Mouse (Mus musculus) adipocyte (in vitro differentiated cells): ENCODE data around the gene Ptgdr2.
A peak's percentile ranks its signal among the peaks of the same experiment; 100 is the strongest.

Source experiments
- DNase-seq: peaks from one replicate; pipeline ENCODE4 v3.0.0-alpha.2; 2016; ENCODE audit warnings: low spot score

The Ptgdr2 gene

DNA sequence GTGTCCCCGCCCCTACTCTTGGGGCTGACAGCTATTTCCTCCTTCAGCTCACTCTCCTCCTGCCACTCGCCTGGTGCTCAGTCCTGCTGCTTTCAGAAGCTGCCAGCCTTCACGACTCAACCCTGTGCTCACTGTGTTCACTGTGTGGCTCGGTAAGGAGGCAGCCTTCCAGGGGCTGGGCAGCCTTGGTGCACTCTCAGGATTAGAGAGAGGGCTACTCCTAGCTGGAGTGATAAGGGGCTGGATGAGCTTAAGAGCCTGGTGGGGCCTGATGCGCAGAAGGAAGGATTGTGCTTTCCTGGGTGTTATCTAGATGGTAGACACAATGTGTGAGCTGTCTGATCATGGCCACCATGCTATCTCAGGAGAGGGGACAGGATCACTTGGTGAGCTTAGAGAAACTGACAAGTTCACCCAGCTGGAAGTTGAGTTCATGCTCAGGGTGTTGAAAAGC is at the start of gene Ptgdr2:
TSS of gene Ptgdr2 (plus strand) at position 51 of the 454 bp plus-strand sequence.
- DNase-seq: no peak

DNA sequence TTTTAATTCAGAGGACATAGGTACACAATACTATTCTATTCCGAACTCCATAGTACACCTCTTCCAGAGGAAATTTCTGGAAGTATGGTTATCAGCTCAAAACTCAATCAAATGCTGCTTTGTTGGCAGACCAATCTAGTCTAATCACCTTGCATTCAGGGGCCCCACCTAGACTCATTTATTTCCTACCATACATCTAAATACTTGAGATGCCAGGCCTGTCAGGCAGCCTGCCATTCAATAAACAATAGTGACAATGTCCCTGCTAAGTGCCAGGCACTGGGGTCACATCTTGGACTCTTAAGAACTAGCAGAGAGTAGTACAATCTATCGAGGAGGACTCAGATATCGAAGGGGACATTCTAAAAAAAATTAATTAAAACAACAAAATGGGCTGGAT is 44.8 kb upstream of the Ptgdr2 start:
- no peak for DNase-seq

DNA sequence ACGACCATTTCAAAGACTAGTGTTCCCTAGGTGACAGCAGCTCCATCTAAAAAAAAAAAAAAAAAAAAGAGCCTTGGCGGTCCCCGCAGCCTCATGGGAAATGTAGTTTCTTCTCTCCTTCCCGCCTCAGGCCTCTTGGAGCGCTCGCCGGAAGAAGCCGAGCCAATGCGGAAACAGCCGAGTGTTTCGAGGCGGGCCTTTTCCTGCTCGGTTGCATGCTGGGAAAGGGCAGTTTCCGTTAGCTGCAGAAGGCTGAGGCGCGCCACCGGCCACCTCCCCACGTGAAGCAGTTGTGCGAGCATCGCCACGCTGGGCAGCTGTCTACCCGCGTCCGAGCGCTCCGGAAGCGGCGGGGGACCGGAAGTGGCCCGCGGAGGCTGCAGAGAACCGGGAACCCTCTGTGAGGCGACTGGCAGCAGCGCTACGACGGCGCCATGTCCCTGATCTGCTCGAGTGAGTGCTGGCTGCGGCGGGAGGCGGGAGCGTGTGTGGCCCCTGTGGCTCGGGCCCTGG is 41.9 kb upstream of the Ptgdr2 start, which contains the start of gene Prpf19:
TSS of gene Prpf19 (plus strand) at position 216 of the 513 bp plus-strand sequence.
- peak; percentile 99 for DNase-seq

DNA sequence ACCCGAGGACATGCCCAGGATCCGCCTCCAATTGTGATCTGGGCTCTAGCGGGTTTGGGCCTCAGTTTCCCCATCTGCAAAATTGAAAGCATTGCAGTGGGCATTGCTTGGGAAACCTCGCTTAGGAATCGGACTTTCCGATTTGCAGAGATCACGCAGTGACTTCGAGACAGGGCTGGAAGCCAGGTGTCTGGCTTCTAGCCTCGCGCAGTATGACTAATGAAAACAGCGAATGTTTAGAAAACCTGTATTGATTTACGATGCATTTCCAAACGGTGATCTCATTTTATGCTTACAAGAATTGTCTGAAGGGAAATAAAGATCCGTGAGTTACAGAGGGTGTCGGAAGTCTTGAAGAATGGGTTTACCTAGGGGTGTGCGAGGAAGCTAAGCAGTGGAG is 41.3 kb upstream of the Ptgdr2 start:
- peak; percentile 64 for DNase-seq

DNA sequence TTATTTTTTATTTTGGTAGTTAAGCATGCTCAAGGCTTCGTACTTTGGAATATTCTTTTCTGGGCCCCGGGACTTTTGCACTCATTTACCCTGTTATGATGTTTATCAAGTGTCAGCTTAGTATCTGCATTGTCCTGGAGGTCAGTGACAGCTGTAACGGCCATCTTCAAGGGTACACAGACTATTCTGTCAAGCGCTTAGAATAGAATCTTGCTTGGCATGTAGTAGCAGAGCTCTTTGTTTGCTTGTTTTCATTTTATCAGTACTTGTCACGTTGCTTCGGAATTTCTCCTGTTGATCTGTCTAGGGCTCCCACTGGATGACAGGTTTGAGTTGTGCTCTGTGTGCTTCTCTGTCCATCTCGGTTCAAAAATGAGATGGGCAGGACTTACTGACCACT is 40.1 kb upstream of the Ptgdr2 start:
- DNase-seq: no peak

DNA sequence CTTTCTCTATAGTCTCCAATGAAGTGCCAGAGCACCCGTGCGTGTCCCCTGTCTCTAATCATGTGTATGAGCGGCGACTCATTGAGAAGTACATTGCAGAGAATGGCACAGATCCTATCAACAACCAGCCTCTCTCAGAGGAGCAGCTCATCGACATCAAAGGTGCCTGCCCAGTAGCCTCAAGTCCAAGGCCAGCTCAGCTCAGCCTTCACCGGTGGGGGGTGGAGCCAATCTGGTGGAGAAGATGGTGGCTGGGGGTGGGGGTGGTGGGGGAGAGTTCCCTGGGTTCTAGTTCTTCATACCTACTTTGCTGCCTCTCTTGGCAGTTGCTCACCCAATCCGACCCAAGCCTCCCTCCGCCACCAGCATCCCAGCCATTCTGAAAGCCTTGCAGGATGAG is 39.5 kb upstream of the Ptgdr2 start:
- no peak for DNase-seq

DNA sequence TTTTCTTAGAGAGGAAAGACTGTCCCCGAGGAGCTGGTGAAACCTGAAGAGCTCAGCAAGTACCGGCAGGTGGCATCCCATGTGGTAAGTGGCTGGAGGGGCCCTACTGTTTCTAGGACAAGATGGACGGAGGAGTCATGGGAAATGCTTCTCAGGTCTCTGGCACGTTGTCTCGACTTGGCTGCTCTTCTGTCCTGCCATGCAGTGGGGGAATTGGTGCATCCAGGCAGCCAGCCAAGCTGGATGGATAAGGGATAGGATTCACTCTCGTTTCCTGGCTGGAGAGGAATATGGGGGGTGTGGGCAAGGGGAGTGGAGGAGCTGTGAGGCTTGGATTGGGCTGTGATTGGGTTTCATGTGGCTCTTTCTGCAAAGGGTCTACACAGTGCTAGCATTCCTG is 36.6 kb upstream of the Ptgdr2 start:
- no peak for DNase-seq

DNA sequence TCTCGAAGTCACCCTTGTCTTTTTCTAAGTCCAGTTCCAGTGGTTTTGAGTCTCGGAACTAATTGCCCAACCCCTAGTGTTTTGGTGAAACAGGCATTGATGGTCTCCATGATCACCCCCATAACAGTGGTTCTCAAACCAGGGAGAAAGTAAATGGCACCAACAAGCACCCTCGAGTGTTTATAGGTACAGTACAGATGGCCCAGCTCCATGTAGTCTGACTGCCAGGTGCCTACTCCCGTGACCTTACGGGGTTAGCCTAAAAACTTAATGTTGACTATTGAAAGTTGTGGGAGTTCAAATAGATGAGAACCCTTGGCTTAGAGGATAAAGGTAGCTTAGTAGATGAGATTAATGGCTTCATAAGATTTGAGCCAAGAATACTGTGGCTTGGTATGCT is 35.9 kb upstream of the Ptgdr2 start:
- DNase-seq: no peak

DNA sequence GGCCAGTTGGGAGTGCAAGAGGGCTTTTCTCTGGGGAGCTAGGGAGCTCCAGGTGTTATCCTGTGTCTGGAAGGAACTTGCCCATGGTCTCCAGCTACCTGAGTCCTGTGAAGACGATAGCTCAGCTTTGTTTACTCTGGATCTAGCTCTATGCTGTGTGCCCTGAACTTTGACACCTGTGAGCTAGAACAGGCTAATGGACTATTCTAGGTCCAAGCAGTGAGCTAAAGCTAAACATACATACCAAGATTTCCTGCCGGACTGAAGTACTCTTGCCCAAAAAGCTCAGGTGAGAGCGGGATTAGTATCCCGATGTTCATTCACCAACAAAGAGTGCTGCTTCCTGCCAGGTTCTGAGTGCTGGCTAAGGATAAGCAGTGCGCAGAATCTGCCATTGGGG is 32.4 kb upstream of the Ptgdr2 start:
- no peak for DNase-seq

DNA sequence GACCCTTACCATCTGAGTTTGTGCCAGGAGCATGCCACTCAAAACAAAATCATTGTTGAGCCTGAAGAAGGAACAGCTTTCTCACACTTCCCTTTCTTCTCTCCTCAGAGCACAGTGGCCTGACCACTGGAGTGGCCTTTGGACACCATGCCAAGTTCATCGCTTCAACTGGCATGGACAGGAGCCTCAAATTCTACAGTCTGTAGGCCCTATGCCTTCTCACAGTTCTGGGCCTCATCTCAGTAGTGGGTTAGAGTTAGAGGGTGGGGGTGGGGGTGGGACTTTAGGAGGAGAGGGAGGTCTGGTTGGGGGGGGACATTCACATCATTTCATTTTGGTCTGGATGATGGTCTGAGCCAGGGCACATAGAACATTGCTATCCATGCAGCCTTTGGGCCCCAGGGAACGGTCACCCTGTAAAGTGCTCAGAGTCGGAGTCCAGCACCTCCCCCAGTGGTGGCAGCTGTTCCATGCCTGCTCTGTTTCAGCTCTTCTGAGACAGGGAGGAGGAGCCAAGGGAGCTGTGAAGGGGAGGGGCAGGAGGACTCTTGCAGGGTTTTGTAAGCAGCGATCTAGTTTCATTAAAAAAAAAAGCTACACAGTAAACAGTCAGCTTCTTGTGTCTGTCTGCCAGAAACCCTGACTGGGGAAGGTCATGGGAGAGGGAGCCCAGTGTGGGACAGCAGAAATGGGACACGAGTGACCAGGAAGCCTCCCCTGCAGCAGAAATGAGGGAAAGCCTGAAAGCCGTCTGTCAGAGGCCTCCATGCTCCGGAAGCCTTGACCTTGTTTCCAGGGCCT is 31.8 kb upstream of the Ptgdr2 start:
- peak; percentile 95 for DNase-seq

DNA sequence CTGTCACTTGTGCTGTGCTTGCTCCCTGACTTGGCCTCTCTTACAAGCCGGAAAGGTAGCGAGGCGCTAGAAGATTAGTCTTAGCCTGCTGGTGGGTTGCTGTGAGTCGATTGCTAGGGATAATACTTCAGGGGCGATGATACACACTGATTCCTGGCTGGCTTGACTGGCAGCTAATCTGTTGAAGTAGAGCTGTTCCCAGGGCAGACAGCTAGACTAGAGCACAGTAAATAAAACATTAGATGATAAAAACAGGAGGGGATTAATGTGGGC is 31.3 kb upstream of the Ptgdr2 start:
- no peak for DNase-seq

DNA sequence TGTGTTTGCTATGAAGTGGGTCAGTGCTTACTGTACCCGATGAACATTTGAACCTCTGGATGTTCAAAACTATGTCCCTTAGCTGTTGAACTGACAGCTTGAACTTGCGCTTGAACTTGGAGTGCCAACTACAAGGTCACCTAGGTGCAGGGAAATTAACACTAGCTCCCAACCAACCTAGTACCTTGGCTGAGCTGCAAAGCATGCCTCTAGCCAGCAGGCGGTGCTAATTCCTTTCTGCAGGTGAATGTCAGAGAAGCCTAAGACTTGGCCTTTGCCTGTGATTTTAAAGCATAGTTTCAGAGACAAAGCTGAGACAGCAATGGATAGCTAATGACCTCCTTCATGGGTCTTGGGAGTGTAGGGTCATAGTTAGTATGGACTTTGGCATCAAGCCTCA is 29.1 kb upstream of the Ptgdr2 start:
- DNase-seq: peak; percentile 76

DNA sequence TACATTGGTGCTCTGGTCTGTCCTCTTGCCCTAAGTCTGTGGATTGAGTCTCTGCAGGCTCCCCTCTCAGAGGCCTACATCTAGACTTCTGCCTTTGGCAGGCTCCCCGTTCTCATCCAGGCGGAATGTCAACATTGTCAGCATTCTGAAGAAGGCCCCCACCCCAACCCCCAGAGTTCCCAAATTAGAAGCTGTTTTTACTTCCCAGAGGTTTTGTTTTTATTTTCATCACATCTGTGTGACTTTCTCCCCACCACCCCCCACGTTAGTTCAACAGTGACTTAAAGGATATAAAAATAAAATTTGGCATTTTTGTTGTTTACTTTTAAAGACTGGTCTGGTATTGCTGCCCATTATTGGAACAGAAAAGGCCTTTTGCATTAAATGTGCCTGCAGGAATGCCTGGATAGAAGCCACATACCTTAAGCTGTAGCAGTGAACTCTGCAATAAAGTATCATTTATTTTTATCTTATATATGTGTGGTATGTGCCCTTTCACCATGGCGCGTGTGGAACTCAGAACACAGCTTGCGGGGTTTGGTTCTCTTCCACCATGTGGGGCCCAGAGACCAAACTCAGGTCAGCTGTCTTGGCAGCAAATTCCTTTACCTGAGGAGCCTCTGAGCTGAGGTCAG is 27.8 kb upstream of the Ptgdr2 start:
- DNase-seq: peak; percentile 78

DNA sequence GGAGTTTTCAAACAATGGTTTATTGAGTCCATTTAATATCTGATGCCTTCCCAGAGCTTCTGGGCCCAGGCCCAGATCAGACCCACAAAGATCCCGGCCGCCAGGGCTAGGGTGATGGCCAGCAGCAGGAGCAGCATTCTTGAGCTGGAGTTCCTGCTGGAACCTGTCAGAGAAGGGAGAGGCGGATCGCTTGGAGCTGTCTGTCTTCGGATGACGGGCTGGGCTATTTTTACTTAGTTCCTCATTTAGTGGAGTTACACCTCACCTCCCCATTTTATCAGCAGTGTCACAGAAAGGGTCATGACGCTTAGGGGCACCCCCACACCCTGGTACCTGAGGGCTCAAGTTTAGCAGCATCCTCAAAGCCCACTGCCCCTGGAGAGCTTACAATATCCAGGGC is 22.7 kb upstream of the Ptgdr2 start:
- DNase-seq: no peak

DNA sequence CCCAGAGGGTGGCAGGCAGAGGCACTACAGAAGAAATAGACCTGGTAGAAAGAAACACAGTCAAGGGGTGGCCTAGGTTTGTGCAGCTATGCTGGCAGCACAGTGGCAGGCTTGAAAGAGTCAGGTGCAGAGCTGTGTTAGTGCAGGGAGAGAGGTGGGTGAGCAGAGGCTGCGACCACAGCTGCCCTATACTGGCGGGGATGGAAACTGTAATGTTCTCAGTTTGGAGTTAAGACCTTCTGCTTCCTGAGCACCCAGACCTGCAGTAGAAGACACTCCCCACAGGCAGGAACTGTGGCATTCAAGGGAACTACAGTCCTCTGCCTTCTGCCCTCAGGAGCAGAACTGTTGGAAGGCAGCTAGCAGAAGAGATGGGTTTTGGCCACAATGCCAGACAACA is 22.1 kb upstream of the Ptgdr2 start:
- no peak for DNase-seq

DNA sequence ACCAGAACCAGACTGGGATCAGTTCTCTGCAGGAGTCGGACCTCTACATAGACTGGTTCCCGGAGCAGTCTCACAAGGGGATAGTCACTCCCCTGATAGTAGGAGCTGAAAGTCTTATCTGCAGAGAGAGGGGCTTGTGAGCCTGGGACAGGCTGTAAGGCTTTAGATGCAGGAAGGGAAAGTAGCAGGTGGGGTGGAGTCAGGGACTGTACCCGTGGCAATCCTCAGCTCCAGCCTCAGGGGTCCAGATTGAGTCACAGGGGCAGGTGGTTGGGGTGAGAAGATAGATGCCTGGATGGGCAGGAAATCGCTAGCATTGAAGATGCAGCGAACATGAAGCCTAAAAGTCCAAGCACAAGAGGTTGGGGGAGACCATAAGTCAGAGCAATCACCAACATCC is 20.5 kb upstream of the Ptgdr2 start:
- no peak for DNase-seq

DNA sequence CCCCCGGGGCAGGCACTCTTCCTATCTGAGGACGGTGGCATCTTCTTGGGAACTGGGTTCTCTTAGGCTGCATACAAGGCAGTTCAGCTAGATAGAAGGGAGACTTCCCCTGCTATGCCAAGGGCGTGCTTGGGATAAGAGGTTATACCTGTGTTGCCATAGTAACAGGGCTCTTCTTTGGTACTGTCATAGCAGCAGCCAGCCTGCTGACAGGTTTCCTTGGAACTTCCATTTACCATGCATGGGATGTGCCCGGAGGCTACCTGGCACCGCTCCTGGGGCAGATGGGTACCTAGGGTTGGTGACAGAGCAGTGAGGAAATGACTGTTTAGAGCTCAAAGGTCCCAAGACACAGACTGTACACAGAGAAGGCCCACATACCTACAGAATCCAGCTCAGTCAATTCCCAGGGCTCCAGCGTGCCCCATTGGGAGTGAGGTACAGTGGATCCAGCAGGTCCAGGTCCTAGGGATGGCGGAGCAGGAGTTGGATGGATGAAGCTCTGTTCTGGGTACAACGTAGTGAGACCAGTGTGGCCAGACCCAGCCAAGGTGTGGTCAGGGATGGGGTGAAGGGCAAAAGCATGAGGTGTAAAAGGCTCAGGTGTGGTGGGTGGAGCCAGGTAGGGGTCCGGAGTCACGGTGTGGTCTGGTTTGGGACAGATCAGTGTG is 18.5 kb upstream of the Ptgdr2 start:
- no peak for DNase-seq

DNA sequence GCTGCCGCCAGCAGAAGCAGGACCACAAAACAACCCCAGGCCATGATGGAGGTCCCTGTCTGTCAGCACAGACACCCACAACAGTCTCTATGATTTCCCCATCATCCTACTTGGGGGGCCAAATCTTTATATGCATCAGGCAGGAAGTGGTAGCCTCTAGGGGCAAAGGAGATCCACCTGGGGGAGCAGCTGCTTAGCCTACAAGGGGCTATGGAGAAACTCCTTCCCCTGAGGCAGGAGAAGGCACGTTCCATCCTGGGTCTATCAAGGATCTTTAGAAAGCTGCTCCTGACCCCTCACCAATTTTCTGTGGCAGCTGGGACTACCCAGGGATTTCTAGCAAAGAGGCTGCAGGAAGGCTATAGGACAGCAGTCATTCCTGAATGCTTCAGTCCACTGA is 16.4 kb upstream of the Ptgdr2 start, which contains the start of gene Zp1:
TSS of gene Zp1 (minus strand) at position 101 of the 400 bp plus-strand sequence.
- no peak for DNase-seq

DNA sequence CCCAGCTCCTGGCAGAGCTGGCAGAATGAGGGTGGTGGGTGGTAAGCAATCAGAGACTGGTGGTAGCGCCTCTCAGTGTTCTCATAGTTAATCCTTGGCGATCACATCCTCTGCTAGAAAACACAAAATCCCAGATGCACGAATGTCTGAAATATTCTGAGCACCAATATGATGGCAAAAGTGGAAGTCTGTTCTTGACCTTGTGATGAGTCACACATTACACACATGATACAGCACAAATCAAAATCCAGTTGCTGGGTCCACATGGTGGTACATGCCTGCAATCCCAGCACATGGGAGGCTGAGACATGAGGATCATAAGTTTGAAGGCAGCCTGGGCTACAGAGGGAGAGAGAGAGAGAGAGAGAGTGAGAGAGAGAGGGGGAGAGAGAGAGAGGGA is 15.9 kb upstream of the Ptgdr2 start:
- no peak for DNase-seq

DNA sequence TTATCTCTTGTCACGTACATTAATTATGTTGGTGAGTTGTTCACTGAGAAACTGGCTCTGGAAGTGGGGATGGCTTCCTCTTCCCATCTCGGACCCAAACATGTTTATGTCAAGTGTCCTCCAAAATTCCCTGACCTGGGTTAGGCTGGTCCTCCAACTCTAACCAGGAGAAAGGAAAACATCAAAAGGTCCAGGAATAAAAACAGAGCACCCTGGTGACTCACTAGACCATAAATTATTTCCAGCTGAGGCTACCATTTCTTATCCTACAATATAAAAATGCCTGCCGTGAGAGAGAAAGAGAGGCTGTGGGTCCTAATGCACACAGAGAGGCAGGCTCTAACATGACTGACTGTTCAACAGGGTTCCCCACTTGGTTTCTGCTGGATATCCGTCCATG is 12.7 kb upstream of the Ptgdr2 start:
- no peak for DNase-seq

DNA sequence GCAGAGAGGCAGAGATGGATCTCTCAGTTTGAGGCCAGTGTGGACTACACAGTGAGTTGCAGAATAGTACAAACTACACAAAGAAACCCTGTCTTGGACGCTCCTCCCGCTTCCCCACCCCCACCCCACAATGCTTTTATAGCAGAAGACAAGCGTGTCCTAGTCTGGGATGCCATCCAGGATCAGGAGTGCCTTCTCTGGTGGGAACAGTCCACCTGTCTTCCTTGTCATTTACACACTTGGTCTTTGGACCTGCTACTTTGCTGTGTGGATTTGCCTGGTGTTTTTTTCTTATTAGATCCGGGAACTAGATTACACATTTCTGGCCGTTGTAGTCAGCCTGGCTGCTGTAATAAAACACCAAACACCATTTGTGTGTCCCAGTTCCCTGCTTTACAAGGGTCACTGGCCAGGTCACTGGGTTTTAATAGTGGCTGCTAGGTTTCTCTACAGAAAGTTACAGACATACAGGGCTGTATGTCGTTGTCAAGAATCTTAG is 10.8 kb upstream of the Ptgdr2 start:
- DNase-seq: no peak

DNA sequence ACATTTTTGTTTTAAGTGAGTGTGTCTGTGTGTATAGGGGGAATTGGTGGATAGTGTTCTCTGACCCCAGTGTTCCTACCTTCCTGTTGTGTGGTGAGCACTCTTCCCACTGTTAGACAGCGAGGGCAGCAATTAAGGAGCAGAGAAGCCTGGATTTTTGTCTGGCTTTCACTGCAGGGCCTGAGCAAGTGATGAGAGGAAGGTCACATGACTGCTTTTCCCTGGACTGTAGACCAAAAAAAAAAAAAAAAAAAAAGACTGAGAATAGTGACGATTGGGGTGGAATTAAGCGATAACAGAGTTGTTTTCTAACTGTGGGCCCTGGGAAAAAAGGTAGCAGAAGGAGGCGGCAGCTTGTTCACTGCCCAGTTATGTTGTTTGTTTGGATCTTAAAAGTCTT is 10.3 kb upstream of the Ptgdr2 start:
- no peak for DNase-seq

DNA sequence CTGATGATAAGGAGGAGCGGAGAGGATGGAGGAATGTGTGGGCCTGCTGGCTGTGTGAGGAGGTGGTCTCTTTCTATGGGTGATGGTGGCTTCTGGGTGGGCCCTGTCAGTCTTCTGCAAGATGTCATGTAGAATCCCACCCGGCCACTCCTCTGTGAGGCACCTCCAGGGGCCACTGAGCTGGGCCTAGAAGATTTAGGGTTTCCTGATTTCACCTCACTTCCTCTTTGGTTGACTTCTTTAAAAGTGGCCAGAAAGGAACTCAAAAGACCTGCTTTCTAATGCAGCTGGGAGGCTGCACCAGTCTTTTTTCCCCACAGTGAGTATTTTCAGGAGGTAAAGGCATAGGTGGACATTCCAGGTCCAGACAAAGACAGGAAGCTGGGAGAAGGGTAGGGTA is 6.3 kb upstream of the Ptgdr2 start:
- no peak for DNase-seq
